Mouse (Mus musculus) limb, embryonic 14.5 days (tissue): ENCODE results near the gene Nfatc2. TPM values are rescaled to one million over a fixed set of nuclear protein-coding genes. Genes with fewer than 3 reads are reported as not detected.

Source experiments
- ATAC-seq: fragments of 200-750 bp; cut with Nextera tagmentation; 2 replicates; pipeline ENCODE4 v1.8.0; 2017; ENCODE audit warnings: low read depth, moderate number of reproducible peaks, moderate TSS enrichment; ENCODE audit not compliant: low FRiP score
- DNase-seq: peaks from one replicate; pipeline ENCODE4 v3.0.0-alpha.2; 2015; ENCODE audit warnings: low spot score
- H3K27ac ChIP-seq: fragments of 300-500 bp; sonication (generic); replicated peaks from 2 replicates; pipeline ENCODE4 v1.5.1; 2014; ENCODE audit warnings: low read depth, mild to moderate bottlenecking, low read length, moderate library complexity, mixed read lengths
- H3K27me3 ChIP-seq: fragments of 300-500 bp; sonication (generic); 2 replicates; pipeline ENCODE4 v1.6.1; 2014; ENCODE audit warnings: low read length, mixed read lengths; ENCODE audit not compliant: control insufficient read depth, insufficient read depth
- H3K36me3 ChIP-seq: fragments of 300-500 bp; sonication (generic); 2 replicates; pipeline ENCODE4 v1.6.1; 2014; ENCODE audit warnings: mild to moderate bottlenecking, low read length, moderate library complexity, mixed read lengths; ENCODE audit not compliant: control insufficient read depth, insufficient read depth
- H3K4me1 ChIP-seq: fragments of 300-500 bp; sonication (generic); 2 replicates; pipeline ENCODE4 v1.6.1; 2014; ENCODE audit warnings: antibody characterized with exemption, low read length, mixed read lengths; ENCODE audit not compliant: control insufficient read depth, insufficient read depth
- H3K4me2 ChIP-seq: fragments of 300-500 bp; sonication (generic); replicated peaks from 2 replicates; pipeline ENCODE4 v1.6.1; 2014; ENCODE audit warnings: low read depth, mild to moderate bottlenecking, low read length, moderate library complexity; ENCODE audit not compliant: severe bottlenecking
- H3K4me3 ChIP-seq: fragments of 300-500 bp; sonication (generic); replicated peaks from 2 replicates; pipeline ENCODE4 v1.5.1; 2014; ENCODE audit warnings: low read length
- H3K9ac ChIP-seq: fragments of 300-500 bp; sonication (generic); 2 replicates; pipeline ENCODE4 v1.6.1; 2014; ENCODE audit warnings: mild to moderate bottlenecking, low read depth, low read length, moderate library complexity; ENCODE audit not compliant: severe bottlenecking
- H3K9me3 ChIP-seq: fragments of 300-500 bp; sonication (generic); 2 replicates; pipeline ENCODE4 v1.6.1; 2016; ENCODE audit warnings: low read length; ENCODE audit not compliant: control insufficient read depth
- POLR2A ChIP-seq: fragments of 200-500 bp; IDR thresholded peaks from 2 replicates; pipeline ENCODE4 v1.8.0; 2012; ENCODE audit warnings: inconsistent platforms, mild to moderate bottlenecking, moderate library complexity, borderline replicate concordance; ENCODE audit not compliant: insufficient read depth, insufficient read length; ENCODE audit errors: extremely low read depth
- WGBS: fragments of 180-500 bp; shearing (Covaris S2); extraction: QIAGEN DNeasy Blood & Tissue Kit; methylation state at CpG from one replicate; pipeline ENCODE4 v1.1.7; 2014; 5-methylcytosine and 5-hydroxymethylcytosine counted together
- polyA plus RNA-seq, 2 experiments: library from polyadenylated mRNA; depleted of rRNA in 1 of 2; stranded (reverse) in 1 of 2; unstranded in 1 of 2; fragments of >200 nt; fragmentation: Nextera tagmentation in 1 of 2; extraction: Ambion mirVana in 1 of 2; gene quantifications; 2 replicates each; pipeline versions ENCODE4 v1.2.1 to v1.2.3; 2012 to 2014

Gene Nfatc2
- polyA plus RNA-seq, 2 experiments = 9.0 to 9.4 TPM

GRCm38 (mm10) chr2:168578132-168578531 is 23.3 kb downstream of the Nfatc2 start:
- H3K27ac ChIP-seq = no peak overlapping the region
- H3K27me3 ChIP-seq = no peaks in the 10 kb centered on the region
- DNase-seq (no peak), ATAC-seq (no peak)
- H3K4me2 ChIP-seq = no peak overlapping the region
- H3K9ac ChIP-seq = no peak overlapping the region
- TF ChIP-seq POLR2A = no peak
- 48% methylated on average over 9 of the region's 9 CpGs for WGBS
- H3K36me3 ChIP-seq = no peaks in the 10 kb centered on the region
- H3K4me1 ChIP-seq = peaks cover 63% of the 10 kb centered on the region
- no peaks in the 10 kb centered on the region for H3K9me3 ChIP-seq
- no peak overlapping the region for H3K4me3 ChIP-seq

GRCm38 (mm10) chr2:168577381-168577780 is 24.1 kb downstream of the Nfatc2 start:
- H3K4me1 ChIP-seq = peaks cover 63% of the 10 kb centered on the region
- no peaks in the 10 kb centered on the region for H3K9me3 ChIP-seq
- no peak overlapping the region for H3K27ac ChIP-seq
- H3K27me3 ChIP-seq = no peaks in the 10 kb centered on the region
- WGBS = 63% methylated on average over 7 of the region's 7 CpGs
- no peaks in the 10 kb centered on the region for H3K36me3 ChIP-seq
- ATAC-seq (no peak), DNase-seq (no peak)
- no peak overlapping the region for H3K4me2 ChIP-seq
- H3K4me3 ChIP-seq = no peak overlapping the region
- no peak for TF ChIP-seq POLR2A
- H3K9ac ChIP-seq = no peak overlapping the region

- 53% methylated on average over 5 of the region's 5 CpGs for WGBS
- peaks cover 52% of the 10 kb centered on the region for H3K4me1 ChIP-seq
These were observed 25.6 kb downstream of the Nfatc2 start for GRCm38 (mm10) chr2:168575834-168576233.

GRCm38 (mm10) chr2:168574934-168575333 is 26.5 kb downstream of the Nfatc2 start:
- no peak overlapping the region for H3K27ac ChIP-seq

More at GRCm38 (mm10) chr2:168575834-168576233, 25.6 kb downstream of the Nfatc2 start:
- no peak overlapping the region for H3K4me2 ChIP-seq
- H3K27ac ChIP-seq = no peak overlapping the region
- no peak overlapping the region for H3K4me3 ChIP-seq
- ATAC-seq = no peak
- DNase-seq = no peak
- TF ChIP-seq POLR2A = no peak
- 0 out of 2 replicates have a peak, but pooled peaks cover 6% of the 10 kb centered on the region for H3K36me3 ChIP-seq
- H3K27me3 ChIP-seq = no peaks in the 10 kb centered on the region
- H3K9me3 ChIP-seq = no peaks in the 10 kb centered on the region
- no peak overlapping the region for H3K9ac ChIP-seq

GRCm38 (mm10) chr2:168573866-168574265 is 27.6 kb downstream of the Nfatc2 start:
- Histone ChIP-seq H3K36me3 (0 out of 2 replicates have a peak, but pooled peaks cover 14% of the 10 kb centered on the region), H3K4me1 (peaks cover 38% of the 10 kb centered on the region), H3K4me2 (no peak overlapping the region), H3K27ac (no peak overlapping the region), H3K4me3 (no peak overlapping the region), H3K27me3 (no peaks in the 10 kb centered on the region), H3K9me3 (no peaks in the 10 kb centered on the region), H3K9ac (no peak overlapping the region)
- 74% methylated on average over 3 of the region's 3 CpGs for WGBS
- TF ChIP-seq POLR2A = no peak
- no peak for ATAC-seq
- DNase-seq = no peak

More at GRCm38 (mm10) chr2:168574934-168575333, 26.5 kb downstream of the Nfatc2 start:
- Histone ChIP-seq H3K4me2 (no peak overlapping the region), H3K9ac (no peak overlapping the region), H3K27me3 (no peaks in the 10 kb centered on the region), H3K36me3 (0 out of 2 replicates have a peak, but pooled peaks cover 14% of the 10 kb centered on the region), H3K9me3 (no peaks in the 10 kb centered on the region), H3K4me1 (peaks cover 43% of the 10 kb centered on the region), H3K4me3 (no peak overlapping the region)
- WGBS = 44% methylated on average over 10 of the region's 10 CpGs
- no peak for DNase-seq
- no peak for ATAC-seq
- TF ChIP-seq POLR2A = no peak
